Mouse (Mus musculus): Measurements from ENCODE around the gene Zfp366. TPM values are rescaled to one million over a fixed set of nuclear protein-coding genes. Genes with fewer than 3 reads are reported as not detected.
"Not testable (repeated sequence)": the region's sequence is repeated elsewhere in the genome, so short reads cannot be mapped to it uniquely, and the experiment has no call there.

Gene Zfp366
- 1 to 10 TPM; 6.2 to 6.7 TPM for total RNA-seq (2021)
- long read RNA-seq, partial matches to known transcripts, result 0 of 1 reads
- long read RNA-seq, other reads (novel, unspliced or antisense), result 1 of 1 reads

- DNase-seq (ENCODE audit: low spot score in 2 of 2), result no peak
Observed at GRCm38 (mm10) chr13:99184155-99184886, at the start of gene Zfp366. Gene Zfp366 (plus strand): TSS chr13:99184823.

GRCm38 (mm10) chr13:99138351-99139255, 46.0 kb upstream of the Zfp366 start:
- no peak for DNase-seq (ENCODE audit: low spot score in 2 of 2)

- no peak for DNase-seq (ENCODE audit: low spot score in 2 of 2)
Observed at GRCm38 (mm10) chr13:99146355-99146871, 38.2 kb upstream of the Zfp366 start.

GRCm38 (mm10) chr13:99147645-99148111, 36.9 kb upstream of the Zfp366 start:
- no peak for DNase-seq (ENCODE audit: low spot score in 2 of 2)

- peak; percentile 34 to 55 for DNase-seq (ENCODE audit: low spot score in 2 of 2)
Observed at GRCm38 (mm10) chr13:99149551-99150305, 34.9 kb upstream of the Zfp366 start.

- no peak for DNase-seq (ENCODE audit: low spot score in 2 of 2)
Observed at GRCm38 (mm10) chr13:99150626-99151025, 34.0 kb upstream of the Zfp366 start.

- DNase-seq (ENCODE audit: low spot score in 2 of 2), result no peak
Observed at GRCm38 (mm10) chr13:99151121-99151520, 33.5 kb upstream of the Zfp366 start.

- DNase-seq (ENCODE audit: low spot score in 2 of 2), result no peak
Observed at GRCm38 (mm10) chr13:99152305-99152930, 32.2 kb upstream of the Zfp366 start.

GRCm38 (mm10) chr13:99157709-99158108, 26.9 kb upstream of the Zfp366 start:
- DNase-seq (ENCODE audit: low spot score in 2 of 2), result no peak

- DNase-seq (ENCODE audit: low spot score in 2 of 2), result no peak
Observed at GRCm38 (mm10) chr13:99158773-99159172, 25.9 kb upstream of the Zfp366 start.

- no peak for DNase-seq (ENCODE audit: low spot score in 2 of 2)
Observed at GRCm38 (mm10) chr13:99163071-99163470, 21.6 kb upstream of the Zfp366 start.

- DNase-seq (ENCODE audit: low spot score in 2 of 2), result no peak
Observed at GRCm38 (mm10) chr13:99163521-99164359, 20.9 kb upstream of the Zfp366 start.

GRCm38 (mm10) chr13:99164360-99164759, 20.3 kb upstream of the Zfp366 start:
- no peak for DNase-seq (ENCODE audit: low spot score in 2 of 2)

GRCm38 (mm10) chr13:99169401-99169800, 15.2 kb upstream of the Zfp366 start:
- no peak for DNase-seq (ENCODE audit: low spot score in 2 of 2)

GRCm38 (mm10) chr13:99170337-99170736, 14.3 kb upstream of the Zfp366 start:
- no peak for DNase-seq (ENCODE audit: low spot score in 2 of 2)

- no peak for DNase-seq (ENCODE audit: low spot score in 2 of 2)
Observed at GRCm38 (mm10) chr13:99173849-99174248, 10.8 kb upstream of the Zfp366 start.

GRCm38 (mm10) chr13:99182828-99183227, 1.8 kb upstream of the Zfp366 start:
- DNase-seq (ENCODE audit: low spot score in 2 of 2), result not testable (repeated sequence)

- DNase-seq (ENCODE audit: low spot score in 2 of 2), result no peak
Observed at GRCm38 (mm10) chr13:99183257-99183895, 1.2 kb upstream of the Zfp366 start.

- DNase-seq (ENCODE audit: low spot score in 2 of 2), result no peak
Observed at GRCm38 (mm10) chr13:99185573-99185972, 950 bp downstream of the Zfp366 start.
